Mouse (Mus musculus) CD4-positive helper T cell, adult 2 months (primary cell): ENCODE results near the gene D630003M21Rik.

Experiments
- DNase-seq: peaks from one replicate; pipeline ENCODE4 v3.0.0-alpha.2; 2012; ENCODE audit warnings: low read depth, missing footprints, low spot score

The D630003M21Rik gene

GRCm38 (mm10) chr2:158228670-158229502, at the start of gene D630003M21Rik:
Gene D630003M21Rik, minus strand, starts transcription at chr2:158229222.
- no peak for DNase-seq

- DNase-seq = no peak
Measured at GRCm38 (mm10) chr2:158276878-158277277, 47.9 kb upstream of the D630003M21Rik start.

GRCm38 (mm10) chr2:158276451-158276850, 47.4 kb upstream of the D630003M21Rik start:
- DNase-seq = no peak

- DNase-seq = no peak
Measured at GRCm38 (mm10) chr2:158275811-158276210, 46.8 kb upstream of the D630003M21Rik start.

GRCm38 (mm10) chr2:158275349-158275748, 46.3 kb upstream of the D630003M21Rik start:
- peak; percentile 26 for DNase-seq

- DNase-seq = peak; percentile 34
Measured at GRCm38 (mm10) chr2:158273646-158274045, 44.6 kb upstream of the D630003M21Rik start.

GRCm38 (mm10) chr2:158270017-158270416, 41.0 kb upstream of the D630003M21Rik start:
- no peak for DNase-seq

GRCm38 (mm10) chr2:158264877-158265276, 35.9 kb upstream of the D630003M21Rik start:
- DNase-seq = no peak

- no peak for DNase-seq
Measured at GRCm38 (mm10) chr2:158259498-158259897, 30.5 kb upstream of the D630003M21Rik start.

- peak; percentile 55 for DNase-seq
Measured at GRCm38 (mm10) chr2:158258781-158259180, 29.8 kb upstream of the D630003M21Rik start.

GRCm38 (mm10) chr2:158258005-158258418, 29.0 kb upstream of the D630003M21Rik start, which contains the start of gene Bpi:
Gene Bpi, plus strand, starts transcription at chr2:158258094.
- DNase-seq = no peak

- no peak for DNase-seq
Measured at GRCm38 (mm10) chr2:158256894-158257293, 27.9 kb upstream of the D630003M21Rik start.

GRCm38 (mm10) chr2:158253806-158254205, 24.8 kb upstream of the D630003M21Rik start:
- no peak for DNase-seq

GRCm38 (mm10) chr2:158250558-158250957, 21.5 kb upstream of the D630003M21Rik start:
- no peak for DNase-seq

GRCm38 (mm10) chr2:158248318-158248717, 19.3 kb upstream of the D630003M21Rik start:
- DNase-seq = no peak

GRCm38 (mm10) chr2:158247852-158248251, 18.8 kb upstream of the D630003M21Rik start:
- no peak for DNase-seq

GRCm38 (mm10) chr2:158245072-158245817, 16.2 kb upstream of the D630003M21Rik start:
- DNase-seq = no peak

- no peak for DNase-seq
Measured at GRCm38 (mm10) chr2:158243129-158243870, 14.3 kb upstream of the D630003M21Rik start.

- no peak for DNase-seq
Measured at GRCm38 (mm10) chr2:158242170-158242896, 13.3 kb upstream of the D630003M21Rik start.

GRCm38 (mm10) chr2:158241126-158241738, 12.2 kb upstream of the D630003M21Rik start:
- DNase-seq = no peak

GRCm38 (mm10) chr2:158238101-158238500, 9.1 kb upstream of the D630003M21Rik start:
- DNase-seq = no peak
